8 mouse cellular contexts compared by ENCODE assay signal in genomic region chr14:105397467-105397866, GRCm38 (mm10).
DNase-seq lines count a peak whose midpoint lies in the region; ATAC-seq lines count a peak whose summit lies in the region.

No protein-coding gene starts in this region.

- DNase-seq in Muller cell, postnatal 12 days (ENCODE audit: inconsistent ontology term) = peak; percentile 70
- DNase-seq in cerebellum, adult 11-12 months = peak; percentile 64
- peak; percentile 78 for DNase-seq in layer of hippocampus, adult 9-10 months (ENCODE audit: low spot score)
- peak; percentile 85 for DNase-seq in lung, postnatal 14 days
- DNase-seq in right cerebral cortex, adult 18-20 months = peak; percentile 70

- ATAC-seq in frontal cortex, adult (ENCODE audit: low TSS enrichment) = peak; percentile 84
- ATAC-seq in hematopoietic stem cell, adult 5-6 weeks (replicated peaks in 1 of 2; ENCODE audit: insufficient read depth in 1 of 2, low FRiP score in 2 of 2, low TSS enrichment in 1 of 2, low read depth in 1 of 2, poor library complexity in 2 of 2, severe bottlenecking in 2 of 2) = peak; percentile 89 to 91
- ATAC-seq in activated CD4-positive, CD25-positive, alpha-beta regulatory T cell, adult 4 months = no peak
